Mouse (Mus musculus): ENCODE data around the gene F2r.

F2r gene

DNA sequence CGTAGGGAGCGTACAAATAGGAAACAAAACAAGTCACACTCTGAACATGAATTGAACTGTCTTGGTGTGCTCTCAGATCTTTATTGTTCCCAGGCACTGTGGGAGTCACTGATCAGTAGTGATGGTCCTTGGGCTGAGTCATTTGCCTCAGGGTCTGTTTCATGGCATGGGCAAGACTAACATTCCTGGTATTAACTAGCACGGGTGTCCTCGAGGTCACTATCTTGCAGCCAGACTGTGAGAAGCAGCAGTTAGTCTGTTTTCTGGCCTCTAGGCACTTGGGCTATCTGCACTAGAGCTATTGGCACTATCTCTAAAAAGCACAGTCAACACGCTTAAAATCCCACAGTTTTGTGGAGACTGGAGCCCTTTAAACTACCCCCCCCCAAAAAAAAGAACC, 22.4 kb downstream of the F2r start:
- DNase-seq (ENCODE audit: low read depth, low spot score): no peak

DNA sequence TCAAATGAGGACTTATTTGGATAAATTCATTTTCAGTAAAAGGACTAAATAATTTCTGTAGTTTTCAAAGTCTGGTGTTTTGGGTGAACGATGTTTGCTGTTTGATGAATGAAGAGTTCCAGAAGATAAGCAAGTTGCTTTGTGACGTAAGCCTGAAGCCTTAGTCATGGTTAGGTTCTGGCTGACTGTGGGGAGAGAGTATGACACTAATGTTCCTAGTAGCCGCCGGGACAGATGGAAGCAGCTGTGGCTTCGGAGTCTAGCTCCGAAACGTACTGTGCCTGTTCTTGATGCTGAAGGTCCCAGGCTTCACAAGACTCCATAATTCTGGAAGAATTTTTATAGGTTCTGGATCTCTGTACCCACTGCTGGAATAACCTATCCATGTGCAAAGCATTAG, 22.9 kb downstream of the F2r start:
- no peak for DNase-seq (ENCODE audit: low read depth, low spot score)

DNA sequence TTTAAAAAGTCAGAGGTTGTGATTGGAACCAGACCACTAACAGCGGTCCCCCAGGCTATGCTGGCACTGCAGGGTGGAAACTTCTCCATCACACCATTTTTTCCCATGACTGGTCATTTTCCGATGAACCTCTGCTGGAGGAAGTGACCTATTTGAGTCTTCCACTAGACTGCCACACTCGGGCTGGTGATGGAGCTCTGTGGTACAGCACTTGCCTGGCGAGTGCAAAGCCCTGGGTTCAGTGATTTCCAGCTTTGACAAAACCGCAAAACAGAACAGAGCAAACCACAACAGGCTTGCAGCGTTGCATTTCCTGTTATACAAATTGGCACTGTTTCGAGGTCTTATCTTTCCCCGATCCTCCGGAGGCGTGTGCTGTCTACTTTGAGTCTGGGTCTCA, 25.4 kb downstream of the F2r start:
- no peak for DNase-seq (ENCODE audit: low read depth, low spot score)

DNA sequence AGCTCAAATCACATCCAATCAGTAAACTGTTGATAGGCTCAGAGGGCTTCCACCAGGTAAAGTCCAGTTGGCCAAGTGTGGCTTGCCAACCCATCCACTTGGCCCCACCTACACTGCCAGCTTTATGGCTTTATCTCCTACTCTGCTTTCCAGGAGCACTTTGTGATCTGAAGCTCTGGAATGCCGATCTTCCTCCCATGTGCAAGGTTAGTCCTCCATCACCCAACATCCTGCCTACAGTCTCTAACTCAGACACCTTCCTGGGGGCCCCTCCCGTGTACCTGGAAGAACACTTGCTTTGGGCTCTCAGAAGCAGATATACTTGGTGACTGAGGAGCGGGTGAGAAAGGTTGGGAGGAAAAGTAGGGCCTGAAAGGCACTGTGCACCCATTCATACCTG, 26.7 kb downstream of the F2r start:
- DNase-seq (ENCODE audit: low read depth, low spot score): no peak

DNA sequence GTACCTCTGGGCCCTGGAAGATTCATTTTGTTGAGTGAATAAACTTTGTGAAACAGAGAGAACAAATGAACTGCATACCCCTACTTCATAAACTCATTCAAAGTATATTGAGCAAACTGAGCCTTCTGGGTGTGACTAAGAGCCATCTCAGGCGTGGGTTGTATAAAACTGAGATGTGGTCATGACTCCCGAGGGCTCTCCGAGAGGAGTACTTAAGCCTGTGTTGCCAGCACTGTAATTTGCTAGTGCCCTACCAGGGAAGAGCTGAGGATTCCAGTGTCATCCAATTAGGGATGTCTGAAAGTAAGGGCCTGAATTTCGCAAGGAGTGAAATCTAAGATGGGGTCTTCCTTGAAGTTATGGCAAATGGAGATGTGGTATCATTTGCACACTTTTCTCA, 30.7 kb downstream of the F2r start:
- DNase-seq (ENCODE audit: low read depth, low spot score): no peak

DNA sequence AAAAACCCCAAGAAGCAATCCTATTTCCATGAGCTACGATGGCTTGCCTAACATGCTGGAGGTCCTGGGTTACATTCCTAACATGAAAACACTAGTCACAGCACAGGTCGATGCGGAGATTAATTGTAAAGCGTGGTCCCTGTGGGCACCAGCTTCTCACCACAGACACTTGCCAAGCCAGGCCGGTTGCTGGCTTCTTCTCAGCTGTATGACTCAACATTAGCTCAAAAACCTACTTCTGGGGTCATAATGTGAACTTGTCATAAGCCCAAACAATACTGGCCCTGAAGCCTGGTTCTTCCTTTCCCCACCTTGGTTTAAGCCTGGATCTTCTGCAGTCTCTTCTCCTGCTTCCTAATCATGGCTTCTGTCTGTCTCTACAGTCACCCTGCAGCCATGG, 33.4 kb downstream of the F2r start:
- DNase-seq (ENCODE audit: low read depth, low spot score): no peak

DNA sequence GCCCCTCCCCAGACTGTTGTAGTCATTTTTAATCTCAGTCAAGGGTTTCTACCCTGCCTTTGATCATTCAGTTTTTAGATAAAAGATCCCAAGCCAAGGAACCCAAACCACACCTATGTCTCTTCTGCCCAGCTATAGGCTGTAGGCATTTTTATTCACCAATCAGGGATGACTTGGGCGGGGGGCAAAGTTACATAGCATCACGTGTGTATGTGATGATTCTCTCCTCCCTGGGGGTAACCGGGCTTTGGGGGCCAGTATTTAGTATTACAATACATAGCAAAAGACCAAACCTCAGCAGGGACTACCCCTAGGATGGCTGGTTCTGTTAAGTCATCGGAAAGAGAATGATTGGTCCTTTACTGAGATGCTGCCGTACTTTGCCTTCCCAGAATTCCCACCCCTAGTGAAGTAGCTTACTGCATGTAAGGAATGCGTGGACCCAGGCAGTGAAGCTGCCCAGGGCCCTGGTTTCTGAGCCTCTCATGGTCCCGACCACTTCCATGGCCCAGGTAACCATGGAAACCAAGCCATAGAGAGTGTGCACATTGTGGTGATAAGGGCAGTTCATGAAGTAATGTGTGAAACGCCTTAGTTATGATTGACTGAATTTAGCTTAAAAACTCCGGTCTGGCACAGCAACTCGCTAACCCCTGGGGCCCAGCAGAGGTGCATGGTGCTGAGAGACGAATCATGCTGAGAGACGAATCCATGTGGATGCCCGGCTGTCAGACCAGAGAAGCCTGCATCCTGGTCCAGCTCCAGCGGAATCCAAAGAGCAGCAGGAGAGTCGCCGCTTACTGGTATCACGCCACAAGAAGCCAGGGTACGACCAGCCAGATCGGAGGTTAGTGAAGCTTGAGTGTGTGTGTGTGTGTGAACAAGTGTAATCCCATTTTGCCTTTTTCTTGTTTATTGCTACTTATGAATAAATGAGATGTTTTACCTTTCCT, 34.8 kb downstream of the F2r start:
- DNase-seq (ENCODE audit: low read depth, low spot score): peak; percentile 16

DNA sequence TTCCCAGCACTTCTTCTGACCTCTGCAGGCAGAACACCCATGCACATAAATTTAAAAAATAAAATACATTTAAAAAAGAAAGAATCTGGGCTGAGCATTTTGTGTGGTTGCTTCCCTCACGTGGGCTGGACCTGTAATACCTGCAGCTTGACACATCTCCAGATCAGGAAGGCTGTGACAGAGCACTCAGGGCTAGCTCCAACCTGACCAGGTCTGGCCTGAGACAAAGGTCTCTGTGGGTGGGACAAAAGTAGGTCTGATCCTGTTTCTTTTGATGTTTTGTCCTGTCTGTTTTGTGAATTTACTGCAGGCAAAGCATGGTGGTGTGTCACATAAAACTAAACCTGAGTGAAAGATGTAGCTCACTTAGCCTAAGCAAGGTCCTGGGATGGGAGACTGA, 36.4 kb downstream of the F2r start:
- DNase-seq (ENCODE audit: low read depth, low spot score): no peak

DNA sequence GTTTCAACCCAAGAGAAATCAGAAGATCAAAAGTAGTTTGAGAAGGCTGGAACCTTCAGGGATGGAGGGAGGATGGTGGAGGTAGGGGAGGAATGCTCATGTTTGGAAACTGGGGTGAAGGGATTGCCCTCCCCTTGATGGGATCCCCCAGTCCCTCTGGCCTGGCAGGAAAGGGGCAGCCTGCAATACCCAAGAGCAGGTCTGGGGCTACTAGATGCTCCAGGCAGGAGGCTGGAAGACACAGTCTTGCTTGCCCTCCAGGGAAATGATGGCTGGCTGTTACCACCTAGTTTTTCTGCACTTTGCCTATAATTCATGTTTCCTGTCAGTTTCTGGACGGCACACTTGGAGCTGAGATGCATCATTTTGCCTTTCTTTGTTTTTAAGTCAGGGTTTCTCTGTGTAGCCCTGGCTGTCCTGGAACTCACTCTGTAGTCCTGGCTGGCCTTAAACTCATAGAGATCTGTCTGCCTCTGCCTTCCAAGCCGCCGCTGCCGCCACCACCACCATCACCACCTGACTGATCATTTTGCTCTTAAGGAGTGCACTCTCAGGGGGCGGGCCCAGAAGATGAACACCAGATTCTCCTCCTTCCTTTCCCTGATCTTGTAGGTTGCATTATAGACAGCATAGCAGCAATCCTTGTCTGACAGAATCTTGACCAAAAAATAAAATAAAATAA, 40.1 kb downstream of the F2r start:
- DNase-seq (ENCODE audit: low read depth, low spot score): no peak

DNA sequence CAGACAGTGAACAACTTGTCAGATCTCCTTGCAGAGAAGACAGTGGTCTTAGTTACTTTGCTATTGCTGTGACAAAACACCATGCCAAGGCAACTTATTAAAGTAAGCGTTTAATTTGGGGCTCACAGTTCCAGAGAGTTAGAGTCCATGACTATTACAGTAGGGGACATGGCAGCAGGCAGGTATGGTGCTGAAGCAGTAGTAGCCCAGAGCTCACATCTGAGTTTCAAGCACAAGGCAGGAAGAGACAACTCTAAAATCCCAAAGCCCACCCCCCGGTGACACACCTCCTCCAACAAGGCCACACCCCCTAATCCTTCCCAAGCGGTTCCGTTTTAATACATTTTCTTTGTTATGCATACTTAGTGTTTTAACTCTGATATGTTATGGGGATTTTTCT, 47.4 kb downstream of the F2r start:
- no peak for DNase-seq (ENCODE audit: low read depth, low spot score)

DNA sequence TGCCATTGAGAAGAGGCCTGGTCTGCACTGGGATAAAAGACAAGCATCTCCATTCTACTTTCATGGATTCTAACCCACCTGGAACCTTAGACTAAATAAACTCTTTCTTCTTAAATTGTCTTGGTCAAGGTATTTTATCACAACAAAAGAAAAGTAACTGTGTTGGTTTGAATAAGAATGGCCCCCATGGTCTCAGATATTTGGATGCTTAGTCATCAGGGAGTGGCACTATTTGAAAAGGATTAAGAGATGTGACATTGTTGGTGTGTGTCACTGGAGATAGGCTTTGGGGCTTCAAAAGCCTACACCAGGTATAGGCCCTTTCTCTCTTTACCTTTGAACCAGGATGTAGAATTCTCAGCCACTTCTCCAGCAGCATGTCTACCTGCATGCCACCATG, 49.0 kb downstream of the F2r start:
- DNase-seq (ENCODE audit: low read depth, low spot score): no peak

DNA sequence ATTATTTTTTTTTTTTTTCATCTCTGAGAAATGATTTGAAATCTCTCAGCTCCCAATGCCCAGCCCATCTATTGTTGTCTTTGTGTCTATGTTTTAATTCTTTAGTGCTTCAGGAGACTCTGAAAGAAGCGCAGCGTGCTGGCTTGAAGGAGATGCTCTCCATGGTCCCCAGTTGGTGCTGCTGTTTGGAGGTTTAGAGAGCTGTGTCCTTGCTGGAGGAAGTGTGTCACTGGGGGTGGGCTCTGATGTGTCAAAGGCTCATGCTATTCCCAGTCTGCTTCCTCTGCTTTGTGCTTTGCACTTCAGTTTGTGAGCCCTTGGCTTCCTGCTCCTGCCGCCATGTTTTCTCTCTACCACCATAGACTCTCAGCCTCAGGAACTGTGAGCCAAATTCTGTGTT, 50.0 kb downstream of the F2r start:
- no peak for DNase-seq (ENCODE audit: low read depth, low spot score)

DNA sequence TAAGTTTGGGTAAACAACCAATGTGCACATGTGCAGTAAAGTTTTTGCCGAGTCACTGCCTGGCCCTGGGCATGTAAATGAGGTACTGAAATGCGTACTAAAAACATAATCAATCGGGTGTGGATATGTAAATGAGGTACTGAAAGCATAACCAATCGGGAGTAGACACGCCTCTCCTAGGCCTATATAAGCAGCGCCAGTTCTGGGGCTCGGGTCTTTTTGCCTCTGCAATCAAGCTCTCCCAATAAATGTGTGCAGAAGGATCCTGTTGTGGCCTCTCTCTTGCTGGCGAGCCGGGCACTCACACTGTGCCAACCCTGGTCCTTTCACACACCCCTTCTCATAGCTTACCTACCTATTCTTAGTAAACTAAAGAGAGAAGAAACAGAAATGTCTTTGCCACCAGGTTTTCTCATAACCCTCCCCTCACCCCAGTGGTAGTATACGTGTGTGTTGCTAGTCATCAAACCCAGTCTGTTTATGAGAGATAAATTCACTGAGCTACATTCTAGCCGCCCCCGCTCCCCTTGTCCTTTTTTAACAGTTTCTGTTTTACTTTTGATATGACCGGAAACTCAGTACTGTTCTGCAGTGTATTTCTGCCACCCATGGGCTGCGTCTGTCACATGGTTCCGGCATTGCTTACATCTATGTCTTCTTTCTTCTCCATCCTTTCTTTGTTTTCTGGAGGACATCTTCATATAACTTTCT, 51.3 kb downstream of the F2r start:
- DNase-seq (ENCODE audit: low read depth, low spot score): no peak

DNA sequence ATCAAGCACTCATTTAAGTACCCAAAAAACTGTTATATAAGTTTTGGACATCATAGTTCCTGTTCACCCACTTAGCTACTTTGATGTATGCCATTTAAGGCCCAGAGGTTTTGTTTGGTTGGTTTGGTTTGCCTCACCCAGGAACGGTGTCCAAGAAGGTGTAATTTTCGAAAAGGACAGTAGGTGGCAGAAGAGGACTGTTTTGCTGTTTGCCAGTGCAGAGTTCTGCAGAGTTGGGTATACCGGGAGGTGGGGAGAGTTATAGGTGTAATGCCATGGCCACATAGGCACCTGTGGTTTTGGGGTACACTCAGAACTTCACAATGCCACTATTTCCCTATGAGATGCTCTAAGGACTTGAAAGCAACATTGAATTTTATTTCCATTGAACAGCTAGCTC, 54.6 kb downstream of the F2r start:
- DNase-seq (ENCODE audit: low read depth, low spot score): peak; percentile 34

DNA sequence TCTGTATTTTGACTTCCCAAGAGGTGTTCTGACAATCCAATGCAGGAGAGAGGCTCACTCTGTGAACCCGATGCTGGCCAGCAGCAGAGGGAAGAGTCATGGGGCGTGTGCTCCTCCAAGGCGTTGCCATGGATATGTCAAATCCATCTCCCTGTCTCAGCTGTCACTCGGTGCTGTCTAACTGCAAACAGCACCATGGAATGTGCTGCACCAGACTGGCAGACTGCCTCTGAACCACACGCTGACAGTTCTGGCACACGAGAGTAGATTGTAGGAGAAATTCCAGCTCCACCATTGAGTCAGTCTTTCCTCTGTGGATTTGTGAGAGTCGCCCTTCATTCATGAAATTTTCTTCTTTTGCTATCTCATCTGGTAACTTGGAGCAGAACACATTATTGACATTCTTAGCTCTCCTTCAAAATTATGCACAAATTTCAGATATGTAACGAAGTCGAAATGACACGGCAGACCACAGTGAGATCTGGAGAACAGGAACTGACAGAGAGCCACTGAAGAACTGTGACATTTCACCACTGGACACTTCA, 55.1 kb downstream of the F2r start:
- DNase-seq (ENCODE audit: low read depth, low spot score): peak; percentile 56

DNA sequence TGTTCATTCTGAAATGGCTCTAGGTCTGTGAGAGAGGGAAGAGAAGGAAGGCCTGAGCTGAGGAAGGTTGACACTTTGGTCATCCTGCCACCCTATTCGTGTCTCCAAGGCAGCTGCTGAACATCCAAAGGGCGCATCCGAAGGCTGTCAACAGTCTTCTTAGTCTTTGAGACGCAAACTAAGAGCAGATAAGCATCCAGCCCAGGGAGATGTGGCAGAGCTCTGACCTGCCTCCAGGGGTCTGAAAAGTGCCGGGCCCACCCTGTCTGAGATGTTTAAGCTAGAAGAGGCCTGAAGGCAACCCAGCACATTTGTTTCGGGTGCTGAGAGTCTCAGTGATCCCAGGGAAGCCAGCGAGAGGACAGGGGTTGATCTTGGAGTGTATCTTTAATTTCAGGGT, 61.0 kb downstream of the F2r start:
- DNase-seq (ENCODE audit: low read depth, low spot score): no peak

DNA sequence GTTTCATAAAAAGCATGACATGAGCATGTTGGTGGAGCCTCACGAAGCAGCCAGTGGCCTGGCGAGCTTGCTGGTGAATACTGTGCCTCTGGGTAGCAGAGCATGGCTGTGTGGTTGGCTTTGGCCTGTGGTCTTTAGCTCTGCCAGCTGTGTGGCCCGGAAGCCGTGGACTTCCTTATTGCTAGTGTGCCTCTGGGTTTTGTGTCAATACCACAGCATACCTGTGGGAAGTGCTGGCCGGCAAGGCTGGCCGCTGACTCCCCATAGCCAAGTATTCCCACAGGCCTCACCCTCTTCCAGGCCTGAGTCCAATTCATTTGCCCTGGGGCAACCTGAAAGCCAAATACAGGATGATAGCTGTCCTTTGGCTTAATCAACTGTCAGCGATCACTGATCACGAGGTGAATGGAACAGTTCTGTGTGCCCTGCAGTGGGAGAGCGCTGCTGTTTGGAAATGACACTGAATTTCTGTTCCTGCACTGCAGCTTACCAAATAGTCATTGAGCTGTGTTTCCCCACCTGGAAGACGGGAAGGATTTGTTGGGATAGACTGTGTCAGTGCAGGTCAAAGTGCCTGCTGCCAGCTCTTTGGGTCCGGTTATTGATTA, 64.3 kb downstream of the F2r start:
- DNase-seq (ENCODE audit: low read depth, low spot score): no peak

All from brain, embryonic 18.5 days (tissue).